Mouse (Mus musculus): ENCODE results near the gene Lclat1.

The Lclat1 gene

DNA sequence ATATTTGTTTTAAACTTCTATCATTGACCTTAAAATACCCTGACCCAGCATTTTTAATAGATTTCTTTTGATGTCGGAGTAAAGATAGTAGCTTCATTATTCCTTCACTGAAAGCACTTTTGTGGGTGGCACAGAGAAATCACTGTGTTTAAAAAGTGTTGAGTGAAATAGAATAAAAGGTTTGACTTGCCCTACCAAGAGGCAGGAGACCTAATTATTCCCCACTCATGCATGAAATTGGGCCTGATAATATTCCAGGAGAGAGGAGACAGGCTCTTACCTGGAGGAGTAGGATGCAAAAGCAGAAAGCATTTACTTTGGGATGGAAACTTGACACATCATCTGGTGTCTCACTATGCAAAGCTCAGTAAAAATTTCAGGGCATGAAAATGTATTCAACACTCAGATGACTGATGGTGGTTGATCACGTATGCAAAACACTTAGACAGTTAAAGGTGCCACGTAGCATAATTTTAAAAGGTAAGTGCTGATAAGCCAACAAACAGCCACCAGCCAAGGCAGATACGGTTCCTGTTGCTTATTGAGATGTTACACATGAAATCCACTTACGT, 103.3 kb downstream of the Lclat1 start:
- no peak for DNase-seq

GRCm38 (mm10) chr17:73212754-73213153, 105.0 kb downstream of the Lclat1 start:
- DNase-seq, result no peak

DNA sequence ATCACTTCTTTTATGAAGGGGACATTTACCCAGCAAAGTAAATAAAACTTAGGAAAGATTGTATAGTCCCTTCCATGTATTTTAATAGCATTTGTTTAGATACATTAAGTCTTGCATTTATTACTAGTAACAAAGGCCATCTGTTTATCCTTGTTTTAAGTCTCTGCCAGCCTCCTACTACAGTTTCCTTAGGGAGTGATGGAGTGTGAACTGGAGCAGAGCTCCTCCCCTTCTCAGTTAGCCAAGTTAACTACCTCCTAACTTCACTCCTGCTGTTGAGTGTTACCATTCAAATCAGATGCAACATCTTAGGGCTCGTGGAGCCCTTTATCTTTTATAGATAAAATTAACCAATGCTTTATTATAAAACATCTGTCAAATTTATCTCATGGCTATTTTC, 105.4 kb downstream of the Lclat1 start:
- no peak for DNase-seq

DNA sequence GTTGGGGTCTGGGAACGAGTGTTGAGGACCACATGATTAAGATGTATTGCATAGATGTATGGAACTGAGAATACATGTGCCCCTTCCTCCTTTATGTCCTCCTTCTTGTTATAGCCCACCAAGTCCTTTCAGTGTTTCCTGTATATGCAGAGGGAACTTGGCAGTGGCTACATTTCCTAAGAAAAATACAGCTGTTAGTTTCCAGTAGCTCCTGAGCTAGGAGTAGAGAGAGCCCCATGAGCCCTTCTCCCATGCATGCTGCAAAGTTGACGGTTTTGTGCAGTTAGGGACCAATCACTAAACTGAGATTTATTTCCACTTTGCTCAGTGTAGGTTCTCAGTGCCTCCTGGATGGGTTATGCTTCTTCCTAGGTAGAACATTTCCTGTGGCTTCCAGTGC, 105.9 kb downstream of the Lclat1 start:
- DNase-seq, result no peak

- DNase-seq, result no peak
These were observed 109.5 kb downstream of the Lclat1 start for GRCm38 (mm10) chr17:73217274-73217673.

DNA sequence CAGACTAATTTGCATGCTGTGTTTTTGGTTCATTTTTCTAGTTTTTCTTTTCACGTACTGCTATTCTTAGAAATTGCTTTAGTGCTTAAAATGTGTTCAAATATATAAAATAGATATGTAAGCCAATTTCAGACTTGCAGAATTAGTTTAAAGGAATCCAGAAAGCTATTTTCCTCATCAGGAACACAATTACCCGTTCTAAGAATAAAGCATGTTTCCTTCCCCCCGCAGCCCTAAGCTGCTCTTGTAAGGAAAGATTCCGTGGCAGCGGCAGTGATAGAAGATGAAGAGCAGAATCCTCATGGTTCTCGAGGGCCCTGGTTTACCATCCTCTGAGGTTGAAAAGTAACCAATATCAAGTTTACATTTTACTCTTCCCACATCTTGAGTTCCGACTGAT, 113.0 kb downstream of the Lclat1 start:
- DNase-seq, result no peak

DNA sequence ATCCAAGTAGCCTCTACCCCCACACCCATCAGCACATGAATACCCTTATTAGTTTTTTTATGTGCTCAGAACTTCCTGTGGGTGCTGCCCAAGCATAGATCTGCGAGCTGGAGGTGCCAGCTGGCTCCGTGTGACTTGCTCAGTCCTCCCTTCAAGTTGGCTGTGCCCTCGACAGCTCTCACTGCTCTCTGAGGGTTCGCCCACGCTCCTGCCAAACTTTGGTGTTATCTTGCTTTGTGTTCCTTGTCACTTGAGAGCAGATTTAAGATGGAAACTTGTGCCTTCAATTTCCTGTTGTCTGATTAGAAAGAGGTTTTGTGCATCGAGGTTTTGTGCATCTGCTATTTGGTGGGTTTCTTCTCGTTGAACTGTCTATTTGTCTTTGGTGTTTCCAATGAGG, 114.3 kb downstream of the Lclat1 start:
- DNase-seq, result no peak

DNA sequence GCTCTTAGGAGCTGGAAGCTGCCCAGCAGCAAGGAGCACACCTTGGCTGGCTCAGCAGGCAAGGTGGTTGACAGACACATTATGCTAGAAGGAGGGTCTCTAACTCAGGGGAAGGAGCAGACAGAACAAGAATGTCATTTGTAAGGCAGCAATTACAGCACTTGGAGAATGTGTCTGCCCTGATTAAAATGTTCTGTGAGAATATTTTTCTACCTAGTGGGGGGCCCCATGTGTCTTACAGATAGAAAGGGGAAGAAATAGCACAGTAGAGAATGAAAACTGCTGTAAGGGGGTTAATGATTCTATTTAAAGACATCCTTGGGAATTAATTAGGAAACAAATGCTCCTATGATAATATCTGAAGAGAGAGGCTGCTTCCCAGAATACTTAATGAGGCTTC, 117.7 kb downstream of the Lclat1 start:
- no peak for DNase-seq

DNA sequence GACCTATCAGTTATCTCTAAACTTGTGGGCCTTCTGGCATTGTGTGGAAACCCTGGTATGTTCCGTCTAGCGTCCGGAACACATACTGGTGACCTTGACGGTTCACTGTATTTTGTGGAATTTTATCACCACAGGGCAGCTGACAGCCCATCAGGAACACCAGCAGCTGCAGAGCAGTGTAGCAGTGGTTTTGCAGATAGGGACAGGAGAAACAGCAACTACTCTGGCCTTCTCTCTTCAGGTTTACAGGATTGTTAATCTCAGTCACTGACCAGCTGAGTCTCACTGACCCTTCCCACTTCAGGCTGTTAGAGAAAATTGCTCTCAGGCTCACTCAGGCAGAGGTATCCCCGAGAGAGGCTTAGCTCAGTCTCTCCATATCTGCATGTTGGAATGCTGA, 118.2 kb downstream of the Lclat1 start:
- DNase-seq, result no peak

DNA sequence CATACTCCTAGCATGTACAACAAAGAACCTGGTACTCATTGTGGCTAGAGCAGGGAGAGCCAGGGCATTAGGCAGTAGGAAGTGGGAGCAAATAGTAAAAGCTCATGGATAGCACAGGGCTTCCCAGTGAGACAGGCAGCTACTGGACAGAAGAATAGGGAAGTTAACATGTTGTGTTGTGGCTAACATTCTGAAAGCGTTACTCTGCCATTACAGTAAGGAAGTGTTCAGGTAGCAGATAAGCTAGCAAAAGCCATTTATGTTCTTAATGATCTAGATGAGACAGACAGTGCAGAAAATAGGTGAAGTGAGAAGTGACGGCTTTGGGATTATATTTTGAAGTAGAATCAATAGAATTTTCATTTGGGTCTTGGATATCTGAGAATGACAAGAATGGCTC, 118.8 kb downstream of the Lclat1 start:
- DNase-seq, result no peak

DNA sequence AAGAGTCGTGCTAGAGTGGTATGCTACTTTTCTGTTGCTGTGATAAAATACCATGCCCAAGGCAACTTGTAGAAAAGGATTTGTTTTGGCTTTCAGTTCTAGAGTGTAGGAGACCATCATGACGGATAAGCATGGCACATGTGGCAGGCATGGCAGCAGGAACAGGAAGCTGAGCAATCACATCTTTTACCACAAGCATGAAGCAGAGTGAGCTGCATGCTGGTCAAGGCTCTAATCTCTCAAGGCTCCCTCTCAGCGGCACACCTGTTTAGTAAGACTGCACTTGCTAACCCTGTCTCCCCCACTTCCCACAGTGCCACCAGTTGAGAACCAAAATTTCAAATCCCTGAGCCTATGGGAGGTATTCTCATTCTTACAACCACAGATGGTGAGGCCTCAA, 119.6 kb downstream of the Lclat1 start:
- DNase-seq, result no peak

DNA sequence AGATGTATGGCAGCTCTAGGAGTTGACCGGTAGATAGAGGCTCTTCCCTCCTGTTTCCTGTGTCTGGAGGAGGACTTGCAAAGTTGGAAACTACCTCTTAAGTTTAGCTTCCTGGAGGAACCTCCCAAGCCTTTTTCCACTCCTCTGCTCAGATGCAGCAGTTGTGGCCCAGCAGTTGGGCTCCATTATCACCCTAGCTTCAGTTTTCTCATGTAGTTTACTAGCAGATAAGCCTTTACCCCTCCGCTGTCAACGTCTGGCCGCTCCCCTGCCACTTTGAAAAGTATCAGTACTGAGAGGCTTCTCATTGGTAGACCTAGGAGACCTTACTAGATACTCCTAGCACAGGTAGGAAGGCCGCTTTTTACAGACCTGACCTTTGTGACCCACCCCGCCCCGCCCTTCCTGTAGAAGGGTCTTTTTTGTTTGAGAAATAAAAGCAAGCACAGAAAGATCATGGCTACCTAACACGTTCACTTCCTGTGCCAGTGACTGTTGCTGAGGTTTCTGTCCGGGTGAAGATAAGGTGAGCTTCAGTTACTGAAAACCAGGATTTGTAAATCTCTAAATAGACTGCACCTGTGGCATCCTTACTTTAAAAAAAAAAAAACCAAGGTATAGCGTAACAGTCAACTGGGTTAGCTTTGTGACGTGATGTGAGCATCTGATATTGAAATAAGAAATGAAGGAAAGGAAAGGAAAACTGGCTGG, 121.8 kb downstream of the Lclat1 start:
- DNase-seq, result no peak

DNA sequence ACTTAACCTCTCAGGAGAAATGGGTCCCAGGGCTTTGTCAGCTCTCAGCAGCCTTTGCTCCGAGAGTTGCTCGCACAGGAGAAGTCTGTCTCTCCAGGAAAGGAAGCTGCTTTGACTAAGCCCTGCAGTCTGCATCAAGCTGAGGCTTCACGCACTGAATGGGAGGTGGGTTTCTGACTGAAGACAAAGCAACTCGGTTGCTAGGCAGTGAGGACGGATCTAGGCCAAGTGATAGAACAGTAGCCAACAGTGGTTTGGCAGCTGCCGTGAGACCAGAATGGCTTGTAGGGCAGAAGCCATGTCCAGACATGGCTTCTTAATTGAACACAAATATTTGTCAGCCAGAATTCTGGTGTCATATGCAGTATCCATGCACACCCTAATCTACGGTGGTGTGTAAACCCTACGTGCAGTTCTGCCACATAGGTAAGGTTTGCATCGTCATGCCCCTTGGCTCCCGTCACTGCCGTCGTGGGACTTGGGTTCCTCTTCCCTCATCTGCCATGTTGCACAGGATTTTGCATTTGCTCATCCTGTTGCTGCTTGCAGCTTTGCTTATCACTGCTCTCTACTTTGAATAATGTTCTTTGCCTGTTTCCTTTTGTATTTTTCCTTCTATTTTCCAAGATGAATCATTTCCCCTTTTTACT, 122.7 kb downstream of the Lclat1 start:
- no peak for DNase-seq

GRCm38 (mm10) chr17:73231337-73231736, 123.6 kb downstream of the Lclat1 start:
- no peak for DNase-seq

GRCm38 (mm10) chr17:73232593-73232992, 124.8 kb downstream of the Lclat1 start:
- no peak for DNase-seq

- DNase-seq, result no peak
These were observed 126.2 kb downstream of the Lclat1 start for GRCm38 (mm10) chr17:73233975-73234374.

DNA sequence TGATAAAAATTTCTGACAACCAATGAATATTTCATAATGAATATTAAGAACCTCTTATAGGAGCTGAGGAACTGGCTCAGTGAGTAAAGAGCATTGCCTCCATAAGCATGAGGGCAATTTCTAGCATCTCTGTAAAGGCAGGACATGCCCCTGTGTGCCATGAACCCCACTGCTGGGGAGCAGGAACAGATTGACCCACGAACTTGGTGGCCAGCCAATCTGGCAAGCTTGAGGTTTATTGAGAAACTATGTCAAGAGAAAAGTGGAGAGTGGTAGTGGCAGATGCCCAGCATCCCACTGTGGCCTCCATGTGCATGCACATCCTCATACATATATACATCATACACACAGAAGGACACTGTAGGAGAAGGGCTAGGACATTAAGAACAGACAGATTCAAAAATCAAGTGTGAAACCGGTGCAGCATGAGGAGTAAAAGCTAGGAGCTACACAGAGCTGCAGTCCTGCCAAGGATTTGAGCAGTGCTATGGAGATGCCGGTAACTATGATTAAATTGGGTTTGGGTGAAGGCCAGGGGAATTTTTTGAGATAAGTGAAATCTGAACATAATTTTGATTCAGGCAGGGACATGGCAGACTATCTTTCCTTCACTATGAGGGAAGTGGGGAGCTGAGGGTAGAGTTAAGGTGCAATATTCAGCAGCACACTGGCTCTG, 129.5 kb downstream of the Lclat1 start:
- DNase-seq, result no peak

DNA sequence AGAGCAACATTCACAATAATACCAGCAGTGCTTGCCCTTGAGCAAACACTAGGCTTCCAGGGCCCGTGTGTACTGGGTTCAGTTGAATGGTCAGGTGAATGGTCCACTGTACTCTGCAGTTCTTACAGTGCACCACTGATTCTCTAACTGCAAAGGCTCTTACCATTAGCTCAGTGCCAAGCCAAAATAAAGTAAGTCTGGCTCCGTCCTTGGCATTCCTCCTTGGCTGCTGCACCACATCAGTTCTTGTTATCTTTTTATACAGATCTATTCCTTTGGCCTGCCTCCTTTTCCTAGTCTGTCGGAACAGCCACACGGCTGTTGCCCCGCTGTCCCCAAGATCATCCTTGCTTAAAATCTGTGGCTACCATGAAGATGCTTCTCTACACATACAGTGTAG, 130.7 kb downstream of the Lclat1 start:
- no peak for DNase-seq

DNA sequence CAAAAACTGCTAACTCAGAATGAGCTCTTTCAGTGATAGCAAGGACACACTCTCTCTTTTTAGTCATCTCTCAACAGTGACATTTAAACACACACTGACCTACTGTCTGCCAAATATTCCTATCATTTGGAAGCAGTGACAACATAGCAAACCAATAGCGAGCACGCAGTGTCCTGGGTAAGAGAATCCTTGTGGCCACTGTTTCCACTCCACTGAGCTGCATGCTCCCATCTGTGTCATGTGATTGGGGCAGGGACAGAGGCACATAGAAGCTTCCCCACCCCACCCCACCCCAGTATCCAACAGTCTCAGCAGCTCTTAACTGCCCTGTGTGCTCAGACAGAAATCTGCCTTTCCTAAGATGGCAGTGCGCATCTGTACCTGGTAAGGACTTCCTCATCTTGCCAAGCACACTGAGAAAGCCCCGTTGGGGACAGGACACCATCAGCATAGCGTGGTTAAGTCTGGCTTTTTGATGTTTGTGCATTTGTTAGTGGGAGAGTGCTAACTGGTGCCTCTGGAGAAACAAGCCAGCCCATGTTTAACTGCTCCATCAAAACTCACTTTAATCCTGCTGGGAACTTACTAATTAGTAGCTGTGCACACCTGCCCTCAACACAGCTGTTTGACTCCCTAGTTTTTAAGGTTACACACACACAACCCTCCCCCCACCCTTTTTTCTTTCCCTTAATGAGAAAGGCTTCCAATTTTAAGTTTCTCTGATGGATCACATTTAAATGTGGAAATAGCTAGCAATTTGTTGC, 133.5 kb downstream of the Lclat1 start:
- no peak for DNase-seq

DNA sequence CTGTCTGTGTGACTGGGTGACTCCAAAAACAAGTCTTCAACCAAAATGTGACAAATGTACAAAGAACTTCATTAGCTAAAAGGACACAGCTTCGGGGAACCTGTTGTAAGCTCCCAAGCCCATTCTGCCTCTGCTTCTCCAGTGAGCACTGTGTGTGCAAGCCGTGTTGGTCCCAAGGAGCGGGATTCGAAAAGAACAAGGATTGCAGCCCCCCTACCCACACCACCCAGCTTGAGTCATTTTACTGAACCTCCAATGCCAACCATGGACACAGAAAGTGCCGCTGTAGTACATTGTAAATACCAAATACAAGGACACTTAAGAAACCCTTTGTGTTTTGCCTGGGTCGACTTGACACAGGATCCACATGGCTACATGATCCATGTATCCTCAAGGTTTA, 135.9 kb downstream of the Lclat1 start:
- DNase-seq, result no peak

DNA sequence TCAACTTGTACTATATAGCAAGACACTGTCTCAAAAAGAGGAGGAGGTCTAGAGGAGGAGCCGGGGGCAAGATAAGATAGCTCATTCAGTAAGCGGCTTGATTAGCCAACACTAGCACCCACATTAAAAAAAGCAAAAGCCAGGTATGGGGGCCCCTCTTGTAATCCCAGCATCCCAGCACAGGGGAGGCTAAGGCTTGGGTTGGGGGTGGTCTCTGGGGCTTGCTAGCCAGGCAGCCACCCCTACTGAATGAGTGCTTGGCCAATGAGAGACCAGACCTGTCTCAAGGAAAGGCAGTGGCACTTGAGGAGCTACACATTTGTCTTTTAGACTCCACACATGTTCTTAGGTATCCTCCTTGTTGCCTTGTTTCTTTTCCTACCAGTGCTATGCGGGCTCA, 136.8 kb downstream of the Lclat1 start:
- no peak for DNase-seq

DNA sequence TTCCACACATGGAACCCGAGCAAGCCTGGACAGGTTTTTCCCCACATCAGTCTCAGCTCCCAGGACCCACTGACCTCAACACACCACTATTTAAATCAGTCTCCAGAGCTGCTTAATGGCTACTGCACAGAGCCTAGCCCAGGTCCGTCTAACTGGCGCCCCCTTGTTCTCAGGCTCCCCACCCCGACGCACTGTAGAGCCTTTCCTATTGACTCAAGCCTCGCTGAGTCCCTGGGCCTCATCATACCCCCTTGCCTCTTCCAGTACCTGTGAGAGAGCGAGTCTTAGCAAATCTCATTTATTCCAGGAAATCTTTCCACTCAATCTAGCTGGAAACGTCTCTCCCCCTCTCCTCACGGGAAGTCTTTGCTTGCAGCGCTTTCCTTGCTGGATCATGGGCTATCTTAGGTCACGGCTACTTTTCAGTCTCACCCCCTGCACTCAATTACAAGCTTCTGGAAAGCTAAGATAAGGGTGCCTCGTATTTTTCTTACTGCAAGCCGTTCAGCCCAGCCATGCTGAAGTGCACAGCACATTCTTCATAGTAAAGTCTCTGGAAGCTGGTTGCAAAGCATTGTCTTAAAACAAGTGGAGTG, 137.4 kb downstream of the Lclat1 start:
- DNase-seq, result no peak

DNA sequence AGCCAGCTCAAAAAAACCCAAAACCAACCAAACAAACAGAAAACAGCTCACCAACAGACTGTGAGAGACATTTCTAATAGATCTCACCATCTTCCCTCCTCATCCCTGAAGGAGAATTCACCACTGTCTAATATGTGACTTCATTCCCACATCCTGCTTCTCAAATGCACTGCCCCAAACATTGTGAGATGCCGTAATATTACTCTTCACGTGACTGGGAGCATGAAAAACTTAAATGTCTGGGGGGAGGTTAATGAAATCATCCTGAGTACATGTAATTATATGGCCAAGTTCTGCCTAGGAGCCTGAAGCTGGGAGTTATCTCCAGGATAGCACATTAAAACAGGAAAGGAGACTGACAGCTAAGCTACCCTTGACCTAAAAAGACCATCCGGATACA, 138.3 kb downstream of the Lclat1 start:
- DNase-seq, result no peak

All from spleen, adult 18-20 months (tissue).